Comparison of ENCODE assay signal across 8 mouse cellular contexts in genomic region chr8:69328301-69329288, GRCm38 (mm10). TPM values are rescaled to one million over a fixed set of nuclear protein-coding genes. Genes with fewer than 3 reads are reported as not detected.
A peak's percentile ranks its signal among the peaks of the same experiment; 100 is the strongest.
DNase-seq lines count a peak whose midpoint lies in the region; ATAC-seq lines count a peak whose summit lies in the region.

No protein-coding gene starts in this region.

- H3K27ac ChIP-seq in hindbrain, embryonic 11.5 days (ENCODE audit: low read depth, low read length) = no peak overlapping the region
- H3K27ac ChIP-seq in lung, embryonic 16.5 days (ENCODE audit: low read length) = no peak overlapping the region

- no peaks in the 10 kb centered on the region for H3K9me3 ChIP-seq in hindbrain, embryonic 11.5 days (ENCODE audit: control insufficient read depth, low read length)
- no peaks in the 10 kb centered on the region for H3K9me3 ChIP-seq in lung, embryonic 16.5 days (ENCODE audit: control insufficient read depth, low read length)

- no peak overlapping the region for H3K9ac ChIP-seq in hindbrain, embryonic 11.5 days (ENCODE audit: low read depth, low read length)
- H3K9ac ChIP-seq in lung, embryonic 16.5 days (ENCODE audit: low read length) = peak overlapping the region; percentile 57

- 14% methylated on average over 24 of the region's 24 CpGs for WGBS in hindbrain, embryonic 11.5 days
- 8% methylated on average over 24 of the region's 24 CpGs for WGBS in lung, embryonic 16.5 days

- no peaks in the 10 kb centered on the region for H3K4me1 ChIP-seq in hindbrain, embryonic 11.5 days (replicated peaks; ENCODE audit: control insufficient read depth, insufficient read depth, low read length)
- no peaks in the 10 kb centered on the region for H3K4me1 ChIP-seq in lung, embryonic 16.5 days (replicated peaks; ENCODE audit: control insufficient read depth, insufficient read depth, low read length)

- H3K4me3 ChIP-seq in hindbrain, embryonic 11.5 days (ENCODE audit: low read depth, low read length) = peak overlapping the region; percentile 21
- peak overlapping the region; percentile 46 for H3K4me3 ChIP-seq in lung, embryonic 16.5 days (ENCODE audit: low read length)

- peak overlapping the region; percentile 47 for H3K4me2 ChIP-seq in hindbrain, embryonic 11.5 days (replicated peaks; ENCODE audit: low read depth, low read length)
- peak overlapping the region; percentile 78 for H3K4me2 ChIP-seq in lung, embryonic 16.5 days (ENCODE audit: low read depth, low read length)

- H3K27me3 ChIP-seq in hindbrain, embryonic 11.5 days (ENCODE audit: control insufficient read depth, insufficient read depth, low read length) = no peaks in the 10 kb centered on the region
- H3K27me3 ChIP-seq in lung, embryonic 16.5 days (ENCODE audit: control insufficient read depth, insufficient read depth, low read depth, low read length) = no peaks in the 10 kb centered on the region

- peak; percentile 0 for DNase-seq in MEL-GATA-1-ER (ENCODE audit: extremely low read depth, low read depth)
- DNase-seq in cerebellum, adult 8-10 months = peak; percentile 93
- DNase-seq in frontal cortex, postnatal 10 days (ENCODE audit: low spot score in 2 of 2) = peak; percentile 54 to 87
- peak; percentile 91 for DNase-seq in hindbrain, embryonic 11.5 days (ENCODE audit: low spot score)
- DNase-seq in layer of hippocampus, adult 9-11 months = peak; percentile 80
- peak; percentile 67 for DNase-seq in ovary, postnatal 10 days (ENCODE audit: low spot score)
- peak; percentile 29 to 69 for DNase-seq in thymus, postnatal 10 days (ENCODE audit: low spot score in 2 of 2)

- ATAC-seq in hindbrain, embryonic 11.5 days (ENCODE audit: low FRiP score) = peak; percentile 91
- ATAC-seq in lung, embryonic 16.5 days (ENCODE audit: low read depth) = peak; percentile 85

- no peaks in the 10 kb centered on the region for H3K36me3 ChIP-seq in hindbrain, embryonic 11.5 days (ENCODE audit: control insufficient read depth, insufficient read depth, low read length)
- no peaks in the 10 kb centered on the region for H3K36me3 ChIP-seq in lung, embryonic 16.5 days (ENCODE audit: control insufficient read depth, insufficient read depth, low read length)

RNA-seq across cellular contexts. Expression of gene D130040H23Rik, which starts 57.7 kb away (rescaled TPM):
- polyA plus RNA-seq in hindbrain, embryonic 11.5 days (2014; fragmentation: Nextera tagmentation; extraction: Ambion mirVana) = 6.3 and 10.6 TPM in 2 replicates
- polyA plus RNA-seq in lung, embryonic 16.5 days (2015; fragmentation: Nextera tagmentation; extraction: Ambion mirVana) = 5.2 and 6.3 TPM in 2 replicates

Comparison
In these comparisons a context has a peak if more than half of its experiments do, and no peak if none do; other contexts are left out.
1. DNase-seq: peak in every context shown above with its lines; median percentile 93 in cerebellum, adult 8-10 months; 91 in hindbrain, embryonic 11.5 days; 80 in layer of hippocampus, adult 9-11 months; 70 in frontal cortex, postnatal 10 days; 67 in ovary, postnatal 10 days; 49 in thymus, postnatal 10 days; 0 in MEL-GATA-1-ER.